ENCODE assay signal across 29 mouse cellular contexts in the genomic region with DNA sequence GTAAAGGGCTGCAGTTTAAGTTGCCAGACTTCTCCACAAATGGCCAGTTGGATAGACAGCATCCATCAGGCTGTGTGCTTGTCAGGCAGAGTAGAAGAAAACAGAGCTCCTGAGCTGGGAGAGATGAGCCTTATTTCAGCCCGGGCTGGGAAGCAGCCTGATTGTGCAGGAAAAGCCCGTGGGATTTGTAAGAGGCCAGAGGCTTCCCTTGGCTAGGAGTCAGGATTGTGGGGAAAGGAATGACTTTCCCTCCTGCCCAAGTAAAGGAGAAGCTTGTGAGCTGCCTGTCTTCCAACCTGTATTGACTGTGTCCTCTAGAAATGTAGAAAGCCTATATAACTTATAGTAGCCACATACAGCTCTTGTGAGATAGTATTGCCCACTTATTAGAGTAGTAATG. TPM values are rescaled to one million over a fixed set of nuclear protein-coding genes. Genes with fewer than 3 reads are reported as not detected.
A peak's percentile ranks its signal among the peaks of the same experiment; 100 is the strongest.
DNase-seq lines count a peak whose midpoint lies in the region; ATAC-seq lines count a peak whose summit lies in the region.
"Had no signal": no experiment of that assay in that cellular context is flagged by ENCODE, and none has a peak within 500 bp of the region (broad histone marks: within the 10 kb centered on the region; RNA-seq: fewer than 3 reads in every experiment).

No protein-coding gene starts in this region.

- 0 out of 2 replicates have a peak overlapping the region, but pooled peaks have one; percentile 63 for H3K27ac ChIP-seq in heart, embryonic 13.5 days (replicated peaks)
- H3K27ac ChIP-seq: heart, embryonic 15.5 days; hindbrain, embryonic 12.5 days; kidney, embryonic 15.5 days; limb, embryonic 12.5 days; midbrain, embryonic 12.5 days; neural tube, embryonic 12.5 days had no signal

- H3K9ac ChIP-seq in heart, embryonic 13.5 days, result no peak overlapping the region
- H3K9ac ChIP-seq: heart, embryonic 15.5 days; hindbrain, embryonic 12.5 days; kidney, embryonic 15.5 days; limb, embryonic 12.5 days; midbrain, embryonic 12.5 days; neural tube, embryonic 12.5 days had no signal

- 24% methylated on average over 2 of the region's 2 CpGs for WGBS in heart, embryonic 13.5 days

- no peaks in the 10 kb centered on the region for H3K36me3 ChIP-seq in heart, embryonic 13.5 days
- H3K36me3 ChIP-seq: heart, embryonic 15.5 days; hindbrain, embryonic 12.5 days; kidney, embryonic 15.5 days; limb, embryonic 12.5 days; midbrain, embryonic 12.5 days; neural tube, embryonic 12.5 days had no signal

- ATAC-seq in heart, embryonic 13.5 days (ENCODE audit: extremely low read depth, insufficient number of reproducible peaks, low FRiP score, low TSS enrichment), result no peak
- ATAC-seq: forebrain, embryonic 16.5 days; intestine, postnatal 0 days; Patski had no signal

- DNase-seq in heart, adult 8-10 months (ENCODE audit: low spot score), result no peak
- peak; percentile 1 for DNase-seq in kidney, postnatal 14 days
- no peak for DNase-seq in kidney, adult 9 months
- DNase-seq in 3T3-L1 (ENCODE audit: low read depth, low spot score) (peak; percentile 60), MN1 (ENCODE audit: low spot score) (peak; percentile 7)
- DNase-seq in cerebellum, adult 8-10 months, result no peak
- DNase-seq: adrenal gland, postnatal 25 days; cerebellum, adult 18-20 months; cerebellum, postnatal 14 days; heart, postnatal 36 days; layer of hippocampus, adult 9-11 months; lung, postnatal 4 days; right cerebral cortex, adult 18-20 months; spleen, adult 18-20 months had no signal

- H3K4me3 ChIP-seq in heart, embryonic 13.5 days, result no peak overlapping the region
- H3K4me3 ChIP-seq: erythroblast, embryonic 14.5 days; heart, embryonic 15.5 days; hindbrain, embryonic 12.5 days; kidney, embryonic 15.5 days; limb, embryonic 12.5 days; megakaryocyte, embryonic 14.5 days; midbrain, embryonic 12.5 days; myocyte; neural tube, embryonic 12.5 days had no signal

- no peaks in the 10 kb centered on the region for H3K9me3 ChIP-seq in heart, embryonic 13.5 days
- H3K9me3 ChIP-seq: heart, embryonic 15.5 days; hindbrain, embryonic 12.5 days; kidney, embryonic 15.5 days; limb, embryonic 12.5 days; megakaryocyte, embryonic 14.5 days; midbrain, embryonic 12.5 days; neural tube, embryonic 12.5 days had no signal

- peaks cover 26% of the 10 kb centered on the region for H3K27me3 ChIP-seq in heart, embryonic 13.5 days (replicated peaks)
- H3K27me3 ChIP-seq: CH12.LX had no signal

- H3K4me2 ChIP-seq in heart, embryonic 13.5 days, result no peak overlapping the region
- H3K4me2 ChIP-seq: heart, embryonic 15.5 days; hindbrain, embryonic 12.5 days; kidney, embryonic 15.5 days; limb, embryonic 12.5 days; liver, embryonic 11.5 days; midbrain, embryonic 12.5 days; neural tube, embryonic 12.5 days had no signal

- peaks cover 38% of the 10 kb centered on the region for H3K4me1 ChIP-seq in heart, embryonic 13.5 days
- H3K4me1 ChIP-seq: hindbrain, embryonic 12.5 days; limb, embryonic 12.5 days; midbrain, embryonic 12.5 days; neural tube, embryonic 12.5 days had no signal

RNA-seq across cellular contexts. Expression of a gene that starts 27.0 kb away (rescaled TPM):
- polyA plus RNA-seq in heart, embryonic 13.5 days (2015; fragmentation: Nextera tagmentation; extraction: Ambion mirVana), result 11.1 and 11.8 TPM in 2 replicates
- total RNA-seq in heart, adult 8-10 months (2022), result 1 to 10 TPM; 3.2 to 4.3 (median 3.8) TPM
- polyA plus RNA-seq: erythroblast, embryonic 14.5 days had no signal

Comparison
In these comparisons a context has a peak if more than half of its experiments do, and no peak if none do; other contexts are left out.
1. DNase-seq: peak in kidney, postnatal 14 days (single experiment), 3T3-L1 (single experiment) and MN1 (single experiment); none in heart, adult 8-10 months (single experiment), kidney, adult 9 months (single experiment) and cerebellum, adult 8-10 months (single experiment).